Mouse (Mus musculus): ENCODE measurements around the gene Aff3. TPM values are rescaled to one million over a fixed set of nuclear protein-coding genes. Genes with fewer than 3 reads are reported as not detected.

Aff3 gene
- total RNA-seq, 1 experiment from 2014 or later = 22.8 TPM

DNA sequence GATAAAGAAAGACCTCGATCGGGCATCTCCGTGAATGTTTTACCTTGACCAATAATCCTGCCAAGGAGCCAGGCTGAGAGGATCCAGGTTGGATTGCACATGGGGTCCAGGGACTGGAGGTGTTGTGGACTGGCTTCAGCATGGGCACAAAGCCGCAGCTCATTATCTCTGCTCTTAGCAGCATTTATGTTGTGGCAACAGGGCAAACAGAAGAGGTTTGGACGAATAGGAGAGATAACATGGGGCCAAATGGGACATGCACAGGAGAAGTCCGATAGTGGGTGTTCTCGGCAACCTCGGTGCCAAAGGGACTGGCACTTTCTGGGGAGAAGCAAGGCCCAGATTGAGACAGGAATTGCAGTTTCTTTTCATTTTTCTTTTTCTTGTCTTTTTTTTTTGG, 342.9 kb downstream of the Aff3 start:
- ATAC-seq (replicated peaks; ENCODE audit: insufficient number of reproducible peaks, low FRiP score, low TSS enrichment, poor library complexity, severe bottlenecking) = no peak

GRCm38 (mm10) chr1:38320971-38321305, 343.8 kb downstream of the Aff3 start:
- no peak for ATAC-seq (replicated peaks; ENCODE audit: insufficient number of reproducible peaks, low FRiP score, low TSS enrichment, poor library complexity, severe bottlenecking)

DNA sequence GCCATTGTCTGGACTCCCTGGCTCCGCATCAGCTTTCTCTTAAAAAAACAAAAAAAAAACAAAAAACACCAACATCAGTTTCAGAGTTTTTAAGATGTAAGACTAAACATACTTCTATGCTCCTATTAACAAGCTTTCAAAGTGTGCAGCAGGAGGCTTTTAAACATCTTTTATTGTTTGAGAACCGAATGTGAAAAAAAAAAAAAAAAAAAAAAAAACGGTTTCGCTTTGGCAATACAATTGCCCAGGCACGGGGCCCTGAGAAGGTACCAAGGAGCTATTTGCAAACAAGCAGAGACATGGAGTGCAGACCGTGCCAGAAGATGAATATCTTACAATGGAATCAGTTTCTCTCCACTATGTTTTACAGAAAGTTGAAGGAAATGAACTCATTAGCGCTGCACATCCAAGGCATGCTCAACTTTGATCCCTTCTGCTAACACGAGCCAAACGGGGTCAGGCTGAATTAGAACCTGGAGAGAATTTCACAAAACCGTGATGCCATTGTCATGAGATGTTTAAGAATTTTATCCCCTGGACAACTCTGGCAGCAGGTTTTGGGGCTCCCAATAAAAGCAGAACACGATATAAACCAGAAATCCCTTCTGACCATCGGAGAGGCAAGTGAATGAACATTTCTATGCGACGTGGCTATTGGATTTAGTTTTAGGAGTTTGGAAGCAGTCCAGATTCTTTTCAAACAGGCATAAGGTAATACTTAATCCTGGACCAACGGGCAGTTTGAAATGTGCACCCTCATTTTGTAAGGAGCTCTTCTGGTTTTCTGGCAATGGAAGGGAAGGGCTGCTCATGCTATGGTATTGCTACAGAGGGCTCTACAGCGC, 344.4 kb downstream of the Aff3 start:
- no peak for ATAC-seq (replicated peaks; ENCODE audit: insufficient number of reproducible peaks, low FRiP score, low TSS enrichment, poor library complexity, severe bottlenecking)

DNA sequence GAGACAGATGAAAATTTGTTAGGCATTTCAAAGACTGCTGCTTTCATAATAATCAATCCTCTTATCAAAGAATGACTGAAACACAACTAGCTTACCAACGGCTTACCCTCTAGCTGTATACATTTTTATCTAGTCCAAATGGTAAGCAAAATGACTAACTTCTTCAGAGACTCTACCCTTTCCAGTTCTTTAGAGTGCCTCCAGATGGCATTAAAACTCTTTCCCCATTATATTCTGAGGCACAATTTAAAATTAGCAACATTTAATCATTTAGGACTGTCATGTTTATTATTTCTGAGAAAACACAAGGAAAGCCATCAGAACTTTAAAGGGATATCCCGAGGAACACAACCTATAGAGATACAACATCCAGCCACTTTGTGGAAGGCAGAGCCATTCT, 346.1 kb downstream of the Aff3 start:
- no peak for ATAC-seq (replicated peaks; ENCODE audit: insufficient number of reproducible peaks, low FRiP score, low TSS enrichment, poor library complexity, severe bottlenecking)

- ATAC-seq (replicated peaks; ENCODE audit: insufficient number of reproducible peaks, low FRiP score, low TSS enrichment, poor library complexity, severe bottlenecking) = no peak
These were observed 348.8 kb downstream of the Aff3 start for GRCm38 (mm10) chr1:38315992-38316391.

GRCm38 (mm10) chr1:38310496-38310895, 354.3 kb downstream of the Aff3 start:
- no peak for ATAC-seq (replicated peaks; ENCODE audit: insufficient number of reproducible peaks, low FRiP score, low TSS enrichment, poor library complexity, severe bottlenecking)

DNA sequence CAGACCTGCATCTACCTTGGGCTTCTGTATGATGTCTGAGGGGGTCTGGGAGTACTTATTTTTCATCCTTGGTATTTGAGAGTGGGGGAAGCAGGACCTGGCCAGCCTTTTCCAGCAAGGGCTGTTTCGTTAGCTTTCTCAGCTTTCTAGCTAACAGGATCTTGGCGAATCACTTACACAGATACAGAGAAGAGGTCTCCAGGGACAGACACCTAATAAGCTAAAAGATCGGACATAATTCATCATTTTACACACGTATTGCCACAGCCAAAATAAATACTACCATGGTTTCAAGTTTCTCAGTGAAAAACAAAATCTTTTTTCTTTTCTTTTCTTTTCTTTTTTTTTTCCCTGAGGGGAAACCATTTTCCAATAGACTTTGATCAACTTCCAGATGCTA, 354.7 kb downstream of the Aff3 start:
- no peak for ATAC-seq (replicated peaks; ENCODE audit: insufficient number of reproducible peaks, low FRiP score, low TSS enrichment, poor library complexity, severe bottlenecking)

DNA sequence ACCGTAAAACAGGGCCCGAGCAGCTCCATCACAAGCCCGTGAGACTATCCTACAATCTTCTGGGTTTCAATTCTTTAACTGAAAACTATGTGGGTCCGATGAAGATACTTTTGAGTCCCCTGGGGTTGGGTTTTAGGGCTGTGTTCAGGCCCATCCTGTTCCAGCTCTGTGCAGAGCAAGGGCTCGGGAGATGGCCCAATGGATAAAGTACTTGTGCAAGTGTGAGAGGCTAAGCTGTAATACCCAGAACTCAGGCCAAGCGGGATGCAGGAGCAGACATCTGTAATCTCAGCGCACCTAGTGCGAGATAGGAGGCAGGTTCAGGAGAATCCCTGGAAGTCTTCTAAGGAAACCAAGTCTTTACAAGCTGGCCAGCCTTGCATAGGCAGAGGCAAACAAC, 355.4 kb downstream of the Aff3 start:
- ATAC-seq (replicated peaks; ENCODE audit: insufficient number of reproducible peaks, low FRiP score, low TSS enrichment, poor library complexity, severe bottlenecking) = no peak

- no peak for ATAC-seq (replicated peaks; ENCODE audit: insufficient number of reproducible peaks, low FRiP score, low TSS enrichment, poor library complexity, severe bottlenecking)
These were observed 356.1 kb downstream of the Aff3 start for GRCm38 (mm10) chr1:38308705-38308996.

DNA sequence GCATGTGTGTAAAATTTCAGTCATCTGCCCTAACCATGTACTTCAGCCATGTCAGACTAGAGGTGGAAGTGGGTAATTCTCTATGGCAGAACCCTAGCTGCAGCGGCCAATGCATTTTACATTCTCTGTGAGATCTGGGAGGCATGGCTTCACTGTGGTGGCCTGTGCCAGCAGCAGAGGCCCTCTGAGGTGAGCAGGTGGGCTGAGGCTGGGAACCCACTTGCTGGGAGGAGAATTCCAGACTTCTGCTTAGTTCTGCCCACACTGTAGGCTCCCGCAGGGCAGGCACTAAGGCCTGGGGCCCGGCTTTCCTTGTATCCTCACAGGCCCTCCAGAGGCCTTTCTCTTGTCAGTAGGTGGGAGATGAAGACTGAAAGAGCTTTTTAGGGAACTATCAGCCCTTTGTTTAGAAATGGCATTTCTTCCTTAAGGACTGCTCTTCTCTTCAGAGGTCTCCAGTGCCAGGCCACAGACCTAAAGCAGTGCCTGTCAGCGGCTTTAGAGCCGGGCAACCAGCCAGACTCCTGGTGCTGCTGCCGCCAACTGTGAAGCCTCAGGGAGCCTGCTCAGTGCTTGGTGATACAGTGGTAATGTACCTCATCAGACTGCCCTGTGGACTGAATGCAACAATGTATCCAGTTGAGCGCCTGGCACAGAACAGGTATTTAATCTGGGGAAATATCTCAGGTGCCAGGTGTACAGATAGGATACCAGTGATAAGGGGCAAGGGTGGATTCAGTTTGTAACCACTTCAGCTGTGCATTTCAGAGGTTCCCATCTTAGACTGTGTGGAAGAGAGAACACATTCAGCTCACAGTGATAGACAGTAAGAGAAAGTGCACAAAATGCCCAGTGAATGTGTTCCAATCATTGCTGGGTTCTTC, 356.7 kb downstream of the Aff3 start:
- no peak for ATAC-seq (replicated peaks; ENCODE audit: insufficient number of reproducible peaks, low FRiP score, low TSS enrichment, poor library complexity, severe bottlenecking)

DNA sequence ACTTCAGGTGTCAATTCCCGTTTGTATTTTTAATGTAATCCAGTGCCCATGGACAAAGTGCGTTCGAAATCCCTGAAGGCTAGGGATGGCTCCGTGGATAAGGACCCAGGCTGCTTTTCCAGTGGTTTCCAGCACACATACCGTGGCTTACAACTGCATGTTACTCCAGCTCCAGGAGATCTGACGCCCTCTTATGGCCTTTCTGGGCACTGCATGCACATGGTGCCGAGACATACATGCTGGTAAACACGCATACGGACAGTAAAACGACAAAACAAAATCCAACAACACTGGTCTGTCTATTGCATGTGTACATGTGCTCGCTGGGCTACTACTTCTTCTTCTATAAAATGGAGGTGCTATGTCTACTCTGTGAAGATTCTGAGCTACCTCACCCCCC, 357.5 kb downstream of the Aff3 start:
- ATAC-seq (replicated peaks; ENCODE audit: insufficient number of reproducible peaks, low FRiP score, low TSS enrichment, poor library complexity, severe bottlenecking) = no peak

- ATAC-seq (replicated peaks; ENCODE audit: insufficient number of reproducible peaks, low FRiP score, low TSS enrichment, poor library complexity, severe bottlenecking) = no peak
These were observed 358.6 kb downstream of the Aff3 start for GRCm38 (mm10) chr1:38306146-38306545.

DNA sequence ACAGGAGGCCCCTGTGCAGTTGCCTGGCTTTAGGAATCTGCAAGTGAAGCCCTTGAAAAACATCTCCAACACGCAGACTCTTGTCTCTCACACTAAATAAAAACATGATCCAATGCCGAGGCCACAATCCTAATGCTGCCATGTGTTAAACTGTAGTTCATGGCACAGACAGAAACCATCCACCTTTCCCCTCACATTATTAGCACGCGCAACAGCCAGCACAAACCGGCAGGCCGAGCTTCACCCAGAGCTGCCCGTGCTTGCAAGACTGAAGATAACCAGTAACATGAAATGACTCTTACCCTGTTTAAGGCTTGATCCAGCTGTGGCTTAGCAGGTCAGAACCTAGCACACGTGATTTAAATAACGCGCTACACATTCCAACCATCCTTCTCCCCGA, 360.4 kb downstream of the Aff3 start:
- no peak for ATAC-seq (replicated peaks; ENCODE audit: insufficient number of reproducible peaks, low FRiP score, low TSS enrichment, poor library complexity, severe bottlenecking)

- ATAC-seq (replicated peaks; ENCODE audit: insufficient number of reproducible peaks, low FRiP score, low TSS enrichment, poor library complexity, severe bottlenecking) = no peak
These were observed 366.5 kb downstream of the Aff3 start for GRCm38 (mm10) chr1:38298291-38298690.

DNA sequence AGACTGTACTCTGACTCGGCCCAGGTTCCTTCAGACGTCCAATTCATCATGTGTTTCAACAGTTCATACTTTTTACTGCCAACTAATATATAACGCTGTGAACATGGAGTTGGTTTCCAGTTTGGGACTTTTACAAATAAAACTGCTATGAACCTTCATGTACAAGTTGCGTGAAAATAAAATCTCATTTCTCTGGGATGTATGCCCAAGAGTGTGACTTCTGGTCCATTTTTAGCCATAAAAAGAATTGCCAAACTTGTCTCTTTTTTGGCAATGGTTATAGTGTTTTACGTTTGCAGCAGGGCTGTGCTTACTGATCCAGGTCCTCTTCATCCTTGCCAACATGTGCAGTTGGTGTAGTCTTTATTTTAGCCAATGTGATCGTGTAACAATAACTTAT, 369.8 kb downstream of the Aff3 start:
- no peak for ATAC-seq (replicated peaks; ENCODE audit: insufficient number of reproducible peaks, low FRiP score, low TSS enrichment, poor library complexity, severe bottlenecking)

DNA sequence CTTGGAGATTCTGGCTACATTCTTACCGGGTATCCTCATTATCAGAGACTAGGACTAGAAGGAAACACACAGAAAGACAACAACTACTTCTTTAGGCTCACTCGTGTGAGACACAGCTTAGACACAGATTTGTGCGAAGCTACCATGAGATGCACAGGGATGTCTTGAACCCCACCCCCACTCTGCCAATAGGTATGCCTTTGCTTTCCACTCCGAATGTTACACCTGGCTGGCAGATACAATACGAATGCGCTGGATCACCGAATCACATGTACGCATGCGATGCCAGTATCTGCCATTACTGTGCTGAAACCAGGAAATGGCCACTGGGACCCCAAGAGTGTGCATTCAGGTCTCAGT, 370.4 kb downstream of the Aff3 start:
- ATAC-seq (replicated peaks; ENCODE audit: insufficient number of reproducible peaks, low FRiP score, low TSS enrichment, poor library complexity, severe bottlenecking) = no peak

- no peak for ATAC-seq (replicated peaks; ENCODE audit: insufficient number of reproducible peaks, low FRiP score, low TSS enrichment, poor library complexity, severe bottlenecking)
These were observed 371.0 kb downstream of the Aff3 start for GRCm38 (mm10) chr1:38293671-38294335.

- no peak for ATAC-seq (replicated peaks; ENCODE audit: insufficient number of reproducible peaks, low FRiP score, low TSS enrichment, poor library complexity, severe bottlenecking)
These were observed 371.9 kb downstream of the Aff3 start for GRCm38 (mm10) chr1:38292851-38293250.

DNA sequence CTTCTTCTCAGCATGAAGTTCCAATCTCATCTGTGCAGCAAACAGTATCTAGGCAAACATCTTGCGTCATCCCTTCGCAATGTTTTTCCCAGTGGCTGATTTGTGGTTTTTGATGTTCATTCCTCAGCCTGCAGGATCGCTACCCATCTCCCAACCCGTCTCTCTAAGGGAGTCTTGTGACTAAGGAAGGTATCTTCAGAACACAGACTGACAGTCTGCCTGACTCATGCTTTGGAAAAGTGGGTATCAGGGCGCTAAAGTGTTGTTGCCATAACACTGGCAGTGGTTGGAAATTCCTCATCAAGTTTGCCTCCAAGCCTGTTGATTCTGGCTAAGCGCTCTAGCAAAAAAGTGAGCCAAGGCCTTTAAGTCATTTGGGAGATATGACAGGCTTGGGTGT, 372.8 kb downstream of the Aff3 start:
- no peak for ATAC-seq (replicated peaks; ENCODE audit: insufficient number of reproducible peaks, low FRiP score, low TSS enrichment, poor library complexity, severe bottlenecking)

DNA sequence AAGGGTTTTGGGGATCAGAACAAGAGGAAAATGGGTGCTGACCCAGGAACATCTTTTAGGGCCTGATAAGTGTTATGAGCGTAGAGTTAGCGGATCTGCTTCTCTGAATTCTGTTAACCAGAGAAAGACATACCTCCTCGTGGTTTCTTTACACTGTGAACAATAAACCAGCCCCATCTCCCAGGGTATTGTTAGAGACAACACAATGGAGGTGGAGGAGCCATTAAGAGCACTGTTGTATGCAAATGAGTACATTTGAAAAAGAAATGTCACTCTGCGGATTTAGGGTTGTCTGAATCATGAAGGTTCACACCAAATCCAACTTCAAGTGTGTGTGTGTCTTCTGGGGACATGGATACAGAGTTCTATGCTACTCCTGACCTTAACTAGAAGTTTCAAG, 373.3 kb downstream of the Aff3 start:
- ATAC-seq (replicated peaks; ENCODE audit: insufficient number of reproducible peaks, low FRiP score, low TSS enrichment, poor library complexity, severe bottlenecking) = no peak
